Mouse (Mus musculus): Measurements from ENCODE around the gene Dact3. TPM values are rescaled to one million over a fixed set of nuclear protein-coding genes. Genes with fewer than 3 reads are reported as not detected.

Dact3 gene
- total RNA-seq, 2 experiments from 2014 or later, result 15.2 to 17.4 TPM

GRCm38 (mm10) chr7:16851636-16852035, 23.5 kb upstream of the Dact3 start:
- DNase-seq (ENCODE audit: low spot score), result no peak
- intact Hi-C loops (cut with DNase I), result no loop called here

- DNase-seq (ENCODE audit: low spot score), result no peak
- intact Hi-C loops (cut with DNase I), result no loop called here
These were observed 21.8 kb upstream of the Dact3 start for GRCm38 (mm10) chr7:16853302-16853831.

- intact Hi-C loops (cut with DNase I), result loop anchor here (2.0 kb wide), 1 partner anchor 32 kb away; no protein-coding TSS in a partner anchor
- DNase-seq (ENCODE audit: low spot score), result no peak
These were observed 16.8 kb upstream of the Dact3 start for GRCm38 (mm10) chr7:16858336-16858735.

- intact Hi-C loops (cut with DNase I), result loop anchor here (2.0 kb wide), 1 partner anchor 33 kb away; no protein-coding TSS in a partner anchor
- DNase-seq (ENCODE audit: low spot score), result no peak
These were observed 15.0 kb upstream of the Dact3 start for GRCm38 (mm10) chr7:16859902-16860651.

- intact Hi-C loops (cut with DNase I), result no loop called here
These were observed 7.6 kb upstream of the Dact3 start for GRCm38 (mm10) chr7:16867488-16867887.

GRCm38 (mm10) chr7:16869497-16869896, 5.6 kb upstream of the Dact3 start:
- DNase-seq (ENCODE audit: low spot score), result no peak
- intact Hi-C loops (cut with DNase I), result no loop called here

More at GRCm38 (mm10) chr7:16867488-16867887, 7.6 kb upstream of the Dact3 start:
- DNase-seq (ENCODE audit: low spot score), result no peak

GRCm38 (mm10) chr7:16871600-16871999, 3.5 kb upstream of the Dact3 start:
- intact Hi-C loops (cut with DNase I), result no loop called here
- DNase-seq (ENCODE audit: low spot score), result no peak

GRCm38 (mm10) chr7:16872478-16872877, 2.6 kb upstream of the Dact3 start:
- intact Hi-C loops (cut with DNase I), result loop anchor here (2.0 kb wide), 1 partner anchor 42 kb away; no protein-coding TSS in a partner anchor
- no peak for DNase-seq (ENCODE audit: low spot score)

- intact Hi-C loops (cut with DNase I), result loop anchor here (2.0 kb wide), 1 partner anchor 41 kb away; no protein-coding TSS in a partner anchor
- DNase-seq (ENCODE audit: low spot score), result no peak
These were observed 1.7 kb upstream of the Dact3 start for GRCm38 (mm10) chr7:16873392-16873791.

- intact Hi-C loops (cut with DNase I), result loop anchor here (1.0 kb wide), 1 partner anchor 18 kb away; no protein-coding TSS in a partner anchor
- DNase-seq (ENCODE audit: low spot score), result peak; percentile 58
These were observed 927 bp upstream of the Dact3 start for GRCm38 (mm10) chr7:16874190-16874589.

GRCm38 (mm10) chr7:16874756-16875309, 284 bp upstream of the Dact3 start:
- DNase-seq (ENCODE audit: low spot score), result peak; percentile 100
- intact Hi-C loops (cut with DNase I), result loop anchor here (1.0 kb wide), 1 partner anchor 17 kb away; no protein-coding TSS in a partner anchor

- intact Hi-C loops (cut with DNase I), result no loop called here
- no peak for DNase-seq (ENCODE audit: low spot score)
These were observed 209 bp downstream of the Dact3 start for GRCm38 (mm10) chr7:16875326-16875725.

- intact Hi-C loops (cut with DNase I), result no loop called here
These were observed 889 bp downstream of the Dact3 start for GRCm38 (mm10) chr7:16876006-16876405.

GRCm38 (mm10) chr7:16876608-16877007, 1.5 kb downstream of the Dact3 start:
- no peak for DNase-seq (ENCODE audit: low spot score)
- intact Hi-C loops (cut with DNase I), result no loop called here

More at GRCm38 (mm10) chr7:16876006-16876405, 889 bp downstream of the Dact3 start:
- DNase-seq (ENCODE audit: low spot score), result no peak

- DNase-seq (ENCODE audit: low spot score), result no peak
- intact Hi-C loops (cut with DNase I), result no loop called here
These were observed 2.6 kb downstream of the Dact3 start for GRCm38 (mm10) chr7:16877717-16878116.

- intact Hi-C loops (cut with DNase I), result no loop called here
- peak; percentile 73 for DNase-seq (ENCODE audit: low spot score)
These were observed 4.9 kb downstream of the Dact3 start for GRCm38 (mm10) chr7:16879796-16880547.

GRCm38 (mm10) chr7:16880615-16881014, 5.5 kb downstream of the Dact3 start:
- DNase-seq (ENCODE audit: low spot score), result no peak
- intact Hi-C loops (cut with DNase I), result no loop called here

GRCm38 (mm10) chr7:16883162-16883561, 8.0 kb downstream of the Dact3 start:
- intact Hi-C loops (cut with DNase I), result no loop called here
- DNase-seq (ENCODE audit: low spot score), result no peak

GRCm38 (mm10) chr7:16884334-16884733, 9.2 kb downstream of the Dact3 start:
- DNase-seq (ENCODE audit: low spot score), result no peak
- intact Hi-C loops (cut with DNase I), result no loop called here

GRCm38 (mm10) chr7:16885271-16885776, 10.2 kb downstream of the Dact3 start:
- DNase-seq (ENCODE audit: low spot score), result no peak
- intact Hi-C loops (cut with DNase I), result no loop called here
